Mouse (Mus musculus) midbrain, embryonic 16.5 days (tissue): ENCODE measurements around the gene Teddm1b. TPM values are rescaled to one million over a fixed set of nuclear protein-coding genes. Genes with fewer than 3 reads are reported as not detected.

Experiments
- ATAC-seq: fragments of 200-750 bp; cut with Nextera tagmentation; 2 replicates; pipeline ENCODE4 v1.8.0; 2017; ENCODE audit warnings: moderate TSS enrichment
- H3K27ac ChIP-seq: fragments of 300-500 bp; sonication (generic); 2 replicates; pipeline ENCODE4 v1.5.1; 2014; ENCODE audit warnings: mild to moderate bottlenecking, low read length, mixed read lengths
- H3K27me3 ChIP-seq: fragments of 300-500 bp; sonication (generic); 2 replicates; pipeline ENCODE4 v1.6.1; 2014; ENCODE audit warnings: low read depth, low read length, mixed read lengths; ENCODE audit not compliant: control insufficient read depth, insufficient read depth
- H3K36me3 ChIP-seq: fragments of 300-500 bp; sonication (generic); 2 replicates; pipeline ENCODE4 v1.6.1; 2014; ENCODE audit warnings: mild to moderate bottlenecking, low read length, moderate library complexity, mixed read lengths; ENCODE audit not compliant: control insufficient read depth, insufficient read depth
- H3K4me1 ChIP-seq: fragments of 300-500 bp; sonication (generic); 2 replicates; pipeline ENCODE4 v1.6.1; 2014; ENCODE audit warnings: mild to moderate bottlenecking, low read length, mixed read lengths; ENCODE audit not compliant: control insufficient read depth, insufficient read depth
- H3K4me2 ChIP-seq: fragments of 300-500 bp; sonication (generic); 2 replicates; pipeline ENCODE4 v1.6.1; 2014; ENCODE audit warnings: mild to moderate bottlenecking, low read length, mixed read lengths
- H3K4me3 ChIP-seq: fragments of 300-500 bp; sonication (generic); 2 replicates; pipeline ENCODE4 v1.5.1; 2014; ENCODE audit warnings: low read depth, mild to moderate bottlenecking, low read length, moderate library complexity, mixed read lengths
- H3K9ac ChIP-seq: fragments of 300-500 bp; sonication (generic); 2 replicates; pipeline ENCODE4 v1.6.1; 2014; ENCODE audit warnings: low read depth, low read length, mixed read lengths
- H3K9me3 ChIP-seq: fragments of 300-500 bp; sonication (generic); replicated peaks from 2 replicates; pipeline ENCODE4 v1.6.1; 2014; ENCODE audit warnings: mild to moderate bottlenecking, low read length, mixed read lengths; ENCODE audit not compliant: control insufficient read depth, poor library complexity, severe bottlenecking
- WGBS: fragments of 180-500 bp; shearing (Covaris S2); extraction: QIAGEN DNeasy Blood & Tissue Kit; methylation state at CpG from one replicate; pipeline ENCODE4 v1.1.7; 2014; 5-methylcytosine and 5-hydroxymethylcytosine counted together
- polyA plus RNA-seq: library from polyadenylated mRNA; unstranded; fragments of >200 nt; fragmentation: Nextera tagmentation; extraction: Ambion mirVana; gene quantifications from 2 replicates; pipeline ENCODE4 v1.2.1, GENCODE M21; 2015

Gene Teddm1b
- polyA plus RNA-seq, 1 experiment from 2014 or later, result 0.28 TPM

DNA sequence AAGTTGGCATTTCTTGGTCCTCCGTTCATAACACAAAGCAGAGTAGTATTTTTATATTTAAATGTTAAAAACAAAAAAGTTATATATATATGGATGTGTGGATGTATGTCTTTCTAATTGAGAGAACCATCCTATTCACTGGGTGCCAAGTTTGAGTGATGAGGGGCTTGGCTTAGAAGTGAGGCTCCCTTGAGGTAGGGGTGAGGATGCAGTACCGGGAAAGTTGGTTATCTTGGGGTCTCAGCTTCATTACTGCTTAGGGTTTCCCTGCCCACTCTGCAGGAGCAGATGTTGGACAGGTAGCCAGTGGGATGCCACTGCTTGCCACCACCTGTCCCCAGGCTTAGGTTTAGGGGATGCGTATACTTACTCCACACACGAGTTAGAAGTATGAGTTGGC is 34.6 kb downstream of the Teddm1b start:
- H3K27ac ChIP-seq, result no peak overlapping the region
- H3K27me3 ChIP-seq, result no peaks in the 10 kb centered on the region
- H3K36me3 ChIP-seq, result peaks cover 46% of the 10 kb centered on the region
- no peak for ATAC-seq
- no peak overlapping the region for H3K4me3 ChIP-seq
- no peak overlapping the region for H3K4me2 ChIP-seq
- WGBS, result 95% methylated on average over 4 of the region's 4 CpGs
- H3K4me1 ChIP-seq, result no peaks in the 10 kb centered on the region
- H3K9me3 ChIP-seq, result no peaks in the 10 kb centered on the region
- H3K9ac ChIP-seq, result no peak overlapping the region

DNA sequence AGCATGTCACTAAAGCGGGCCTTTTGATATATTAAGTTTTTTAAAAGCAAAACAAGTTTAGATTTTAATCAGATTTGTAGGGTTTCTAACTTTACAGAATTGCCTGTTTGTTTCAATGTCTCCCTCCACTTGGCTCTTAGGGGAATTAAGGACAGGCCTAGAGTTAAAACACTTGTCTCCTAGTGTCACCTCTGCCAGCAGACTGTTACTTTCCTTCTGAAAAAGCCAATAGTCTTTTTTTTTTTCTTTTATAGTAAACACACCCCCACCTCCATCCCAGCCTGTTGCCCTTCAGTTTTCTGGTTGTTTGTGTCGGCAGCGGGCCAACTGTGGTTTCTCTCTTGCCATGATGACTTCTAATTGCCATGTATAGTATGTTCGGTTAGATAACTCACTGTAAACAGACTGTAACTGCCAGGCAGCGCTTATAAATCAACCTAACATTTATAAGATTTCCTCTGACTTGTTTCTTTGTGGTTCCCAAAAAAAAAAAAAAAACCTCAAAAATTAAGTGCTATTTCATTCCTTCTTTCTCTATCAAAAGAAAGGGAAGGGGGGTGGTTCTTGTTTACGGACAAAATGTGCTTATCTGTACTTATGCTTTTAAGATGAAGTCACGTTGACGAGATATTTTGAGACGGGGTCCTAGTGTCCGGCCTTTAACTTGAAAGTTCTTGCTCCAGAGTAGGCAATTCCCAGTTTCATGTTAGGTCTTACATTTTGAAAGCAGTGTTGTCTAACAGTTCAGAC is 35.2 kb downstream of the Teddm1b start:
- no peaks in the 10 kb centered on the region for H3K27me3 ChIP-seq
- 93% methylated on average over 10 of the region's 10 CpGs for WGBS
- no peak for ATAC-seq

DNA sequence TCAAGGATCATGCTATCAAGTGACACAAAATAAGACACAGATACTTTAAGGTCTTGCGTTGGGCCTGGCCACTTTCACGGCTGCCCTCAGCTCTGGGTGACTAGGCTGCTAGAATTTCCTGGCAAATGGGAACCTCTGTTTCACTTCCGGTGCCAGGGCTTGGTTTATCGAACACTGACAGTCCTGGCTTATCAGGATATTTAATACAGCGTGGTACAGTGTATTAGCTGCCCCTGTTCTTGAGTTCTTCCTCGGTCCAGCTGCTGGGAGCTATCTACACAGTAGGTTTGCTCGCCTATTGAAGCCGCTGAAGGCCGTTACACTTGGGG is 35.8 kb downstream of the Teddm1b start:
- no peak overlapping the region for H3K4me3 ChIP-seq
- 93% methylated on average over 9 of the region's 9 CpGs for WGBS
- H3K36me3 ChIP-seq, result peaks cover 39% of the 10 kb centered on the region
- H3K27ac ChIP-seq, result no peak overlapping the region
- H3K9ac ChIP-seq, result no peak overlapping the region
- no peaks in the 10 kb centered on the region for H3K27me3 ChIP-seq
- no peaks in the 10 kb centered on the region for H3K9me3 ChIP-seq
- ATAC-seq, result no peak
- no peaks in the 10 kb centered on the region for H3K4me1 ChIP-seq
- no peak overlapping the region for H3K4me2 ChIP-seq

More for the DNA sequence above, 35.2 kb downstream of the Teddm1b start:
- Histone ChIP-seq H3K27ac (no peak overlapping the region), H3K4me1 (no peaks in the 10 kb centered on the region), H3K36me3 (peaks cover 42% of the 10 kb centered on the region), H3K9ac (no peak overlapping the region), H3K9me3 (no peaks in the 10 kb centered on the region), H3K4me3 (no peak overlapping the region), H3K4me2 (no peak overlapping the region)

DNA sequence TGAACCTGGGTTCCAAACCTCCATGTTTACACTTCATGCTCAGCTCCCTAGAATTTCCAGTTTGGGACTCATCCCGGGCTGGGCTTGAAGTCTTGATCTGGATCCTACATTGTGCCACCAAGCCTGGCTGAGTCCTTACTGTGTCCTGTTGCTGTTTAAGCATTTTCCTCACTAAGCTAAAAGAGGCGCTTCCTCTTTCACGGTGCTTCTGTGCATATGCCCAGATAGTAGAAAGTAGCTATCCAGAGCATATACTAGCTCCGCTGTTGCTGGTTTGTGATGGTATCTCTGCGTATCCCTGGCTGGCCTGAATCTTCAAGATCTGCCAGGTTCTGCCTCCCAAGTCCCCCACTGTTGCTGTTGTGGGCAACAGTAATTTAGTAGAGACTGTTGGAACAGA is 36.3 kb downstream of the Teddm1b start:
- H3K4me3 ChIP-seq, result no peak overlapping the region

DNA sequence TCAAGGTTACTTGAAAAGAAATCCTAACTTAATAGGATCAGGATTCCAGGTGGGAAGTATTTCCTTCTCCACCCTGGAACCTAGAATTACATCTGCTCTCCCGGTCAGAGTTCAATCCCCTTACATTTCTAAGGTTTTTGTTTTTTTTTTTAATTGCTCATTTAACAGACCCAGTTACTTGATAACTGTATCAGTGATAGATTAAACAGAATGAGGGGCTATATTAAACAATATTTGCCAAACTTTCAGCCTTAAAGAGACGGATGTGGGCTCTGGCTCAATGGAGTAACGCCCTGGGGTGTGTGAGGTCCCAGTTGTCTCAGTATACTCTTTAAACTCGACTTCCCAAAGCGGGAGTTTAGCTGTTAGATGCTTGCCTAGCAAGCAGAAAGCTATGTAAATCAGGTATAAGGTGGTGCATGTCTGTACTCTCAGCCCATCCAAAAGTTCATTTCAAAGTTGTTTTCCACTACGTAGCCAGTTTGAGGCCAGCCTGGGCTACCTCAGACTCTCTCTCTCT is 37.2 kb downstream of the Teddm1b start:
- Histone ChIP-seq H3K4me3 (no peak overlapping the region), H3K9me3 (no peaks in the 10 kb centered on the region), H3K27me3 (no peaks in the 10 kb centered on the region), H3K4me2 (no peak overlapping the region), H3K36me3 (peaks cover 29% of the 10 kb centered on the region), H3K27ac (no peak overlapping the region), H3K9ac (no peak overlapping the region), H3K4me1 (no peaks in the 10 kb centered on the region)
- ATAC-seq, result no peak
- WGBS, result 88% methylated on average over 6 of the region's 6 CpGs

More for the DNA sequence above, 36.3 kb downstream of the Teddm1b start:
- Histone ChIP-seq H3K9me3 (no peaks in the 10 kb centered on the region), H3K27me3 (no peaks in the 10 kb centered on the region), H3K9ac (no peak overlapping the region), H3K4me1 (no peaks in the 10 kb centered on the region), H3K36me3 (peaks cover 34% of the 10 kb centered on the region), H3K27ac (no peak overlapping the region), H3K4me2 (no peak overlapping the region)
- ATAC-seq, result no peak
- 92% methylated on average over 5 of the region's 5 CpGs for WGBS

DNA sequence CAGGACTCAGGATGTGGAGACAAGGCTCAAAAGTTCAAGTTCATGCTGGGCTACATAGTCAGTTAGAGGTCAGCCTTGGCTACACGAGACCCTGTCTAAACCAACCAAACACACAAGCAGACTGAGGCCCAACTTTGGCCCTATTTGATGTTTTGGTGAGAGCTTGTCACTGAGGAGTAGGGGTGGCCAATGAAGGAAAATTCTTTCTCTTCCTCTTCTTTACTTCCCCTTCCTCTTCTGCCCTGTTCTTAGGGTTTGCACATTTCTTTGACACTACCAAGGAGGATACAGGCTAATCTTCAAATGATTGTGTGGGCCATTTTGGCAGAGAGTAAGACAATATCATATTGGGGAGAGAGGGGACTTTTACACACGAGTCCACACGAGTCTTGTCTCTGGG is 39.7 kb downstream of the Teddm1b start:
- no peak overlapping the region for H3K4me2 ChIP-seq
- no peaks in the 10 kb centered on the region for H3K4me1 ChIP-seq
- H3K9ac ChIP-seq, result no peak overlapping the region
- no peaks in the 10 kb centered on the region for H3K27me3 ChIP-seq
- no peak for ATAC-seq
- H3K27ac ChIP-seq, result no peak overlapping the region
- peaks cover 10% of the 10 kb centered on the region for H3K36me3 ChIP-seq
- H3K9me3 ChIP-seq, result no peaks in the 10 kb centered on the region
- no peak overlapping the region for H3K4me3 ChIP-seq
- 79% methylated on average over 3 of the region's 3 CpGs for WGBS

DNA sequence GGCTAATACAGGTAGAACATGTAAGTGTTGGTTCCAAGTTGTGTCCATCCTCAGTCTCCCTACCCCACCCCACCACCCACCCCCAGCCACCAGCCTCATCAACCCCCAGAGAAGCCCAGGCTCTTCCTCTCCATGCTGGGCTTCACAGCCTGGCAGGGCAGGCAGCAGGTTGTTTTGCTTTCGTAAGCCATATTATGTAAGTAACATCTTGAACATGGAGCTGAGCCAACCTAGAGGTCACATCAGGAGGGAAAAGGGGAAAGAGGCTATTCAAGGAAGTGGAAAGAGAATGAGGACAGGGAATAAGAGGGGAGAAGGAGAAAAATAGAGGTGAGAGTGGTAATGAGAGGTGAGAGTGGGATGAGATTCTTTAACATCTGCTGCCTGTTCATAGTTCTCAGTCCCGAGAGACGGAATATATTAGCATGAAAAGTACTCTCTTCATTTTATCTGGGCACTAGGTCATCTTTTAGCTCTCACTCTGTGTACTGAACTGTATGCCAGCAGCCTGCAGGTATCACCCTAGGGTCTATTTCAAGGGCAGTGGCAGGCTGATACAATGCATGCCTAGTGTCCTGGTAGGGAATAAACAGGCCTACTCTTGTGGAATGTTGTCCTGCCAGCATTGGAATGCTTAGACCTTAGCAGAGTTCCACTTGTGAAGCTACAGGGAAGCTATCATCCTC is 44.5 kb downstream of the Teddm1b start:
- Histone ChIP-seq H3K4me2 (no peak overlapping the region), H3K4me1 (no peaks in the 10 kb centered on the region), H3K9ac (no peak overlapping the region), H3K36me3 (no peaks in the 10 kb centered on the region), H3K4me3 (no peak overlapping the region), H3K27ac (no peak overlapping the region), H3K27me3 (no peaks in the 10 kb centered on the region), H3K9me3 (no peaks in the 10 kb centered on the region)
- WGBS, result 71% methylated on average over 3 of the region's 3 CpGs
- no peak for ATAC-seq

DNA sequence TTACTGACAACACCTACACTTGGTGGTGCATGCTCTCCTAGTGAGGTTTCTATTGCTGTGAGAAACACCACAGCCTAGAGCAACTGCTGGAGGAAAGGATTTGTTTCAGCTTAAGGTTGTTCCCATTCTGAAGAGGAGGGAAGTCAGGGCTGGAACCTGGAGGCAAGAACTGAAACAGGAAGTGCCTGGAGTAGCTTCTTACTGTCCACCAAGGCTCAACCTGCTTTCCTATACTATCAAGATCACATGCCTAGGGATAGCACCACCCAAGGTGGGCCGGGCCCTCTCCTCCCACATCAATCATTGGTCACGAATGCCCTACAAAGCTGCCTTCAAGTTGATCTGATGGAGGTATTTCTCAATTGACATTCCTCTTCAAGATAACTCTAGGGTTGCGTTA is 47.5 kb downstream of the Teddm1b start:
- WGBS, result 95% methylated on average over 3 of the region's 3 CpGs
- H3K27ac ChIP-seq, result no peak overlapping the region
- H3K27me3 ChIP-seq, result no peaks in the 10 kb centered on the region
- no peaks in the 10 kb centered on the region for H3K36me3 ChIP-seq
- no peaks in the 10 kb centered on the region for H3K4me1 ChIP-seq
- no peak overlapping the region for H3K9ac ChIP-seq
- no peak overlapping the region for H3K4me2 ChIP-seq
- ATAC-seq, result no peak
- no peak overlapping the region for H3K4me3 ChIP-seq
- no peaks in the 10 kb centered on the region for H3K9me3 ChIP-seq

DNA sequence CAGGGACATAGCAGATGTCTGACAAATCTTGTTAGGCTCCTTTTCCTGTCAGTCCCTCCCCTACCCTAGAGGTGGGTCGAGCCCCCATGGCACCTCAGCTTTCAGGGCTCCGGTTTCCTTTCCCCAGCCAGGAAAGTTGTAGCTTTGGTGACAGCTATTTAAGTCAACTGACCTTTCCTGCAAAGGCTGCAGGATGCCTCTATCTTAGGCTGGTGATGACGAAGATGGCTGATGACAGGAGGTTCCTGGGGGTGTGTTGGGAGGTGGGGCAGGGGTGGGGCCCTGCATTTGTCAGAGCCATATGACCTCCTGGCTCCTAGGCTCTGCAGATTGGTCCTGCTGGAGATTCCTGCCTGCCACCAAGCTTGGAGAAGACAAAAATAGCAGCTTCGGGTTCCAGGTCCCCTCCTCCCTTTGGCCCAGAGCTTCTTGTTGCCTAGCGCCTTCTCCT is 48.5 kb downstream of the Teddm1b start:
- Histone ChIP-seq H3K27me3 (no peaks in the 10 kb centered on the region), H3K4me3 (no peak overlapping the region), H3K4me1 (no peaks in the 10 kb centered on the region), H3K9ac (no peak overlapping the region), H3K36me3 (no peaks in the 10 kb centered on the region), H3K4me2 (no peak overlapping the region), H3K27ac (no peak overlapping the region), H3K9me3 (no peaks in the 10 kb centered on the region)
- ATAC-seq, result no peak
- 59% methylated on average over 5 of the region's 5 CpGs for WGBS
